ENCODE assay signal across 8 mouse cellular contexts in genomic region chr5:90661436-90661835, GRCm38 (mm10). TPM values are rescaled to one million over a fixed set of nuclear protein-coding genes. Genes with fewer than 3 reads are reported as not detected.
A peak's percentile ranks its signal among the peaks of the same experiment; 100 is the strongest.
DNase-seq lines count a peak whose midpoint lies in the region; ATAC-seq and TF ChIP-seq lines count a peak whose summit lies in the region.

No protein-coding gene starts in this region.

- peak; percentile 59; the same call in 1 of the 2 replicates for ATAC-seq in lung, embryonic 16.5 days (ENCODE audit: low read depth)
- ATAC-seq in neutrophil, adult 5-6 weeks (ENCODE audit: extremely low read depth, insufficient number of reproducible peaks, low FRiP score, poor library complexity, severe bottlenecking): peak; percentile 95

- H3K9me3 ChIP-seq in lung, embryonic 16.5 days (ENCODE audit: control insufficient read depth, low read length): no peaks in the 10 kb centered on the region

- H3K27me3 ChIP-seq in lung, embryonic 16.5 days (ENCODE audit: control insufficient read depth, insufficient read depth, low read depth, low read length): peaks cover 3% of the 10 kb centered on the region; the same call in 1 of the 2 replicates

- no peak overlapping the region for H3K4me2 ChIP-seq in lung, embryonic 16.5 days (ENCODE audit: low read depth, low read length)

- no peaks in the 10 kb centered on the region for H3K36me3 ChIP-seq in lung, embryonic 16.5 days (ENCODE audit: control insufficient read depth, insufficient read depth, low read length)

- H3K4me1 ChIP-seq in lung, embryonic 16.5 days (replicated peaks; ENCODE audit: control insufficient read depth, insufficient read depth, low read length): no peaks in the 10 kb centered on the region

- no peak overlapping the region for H3K4me3 ChIP-seq in gastrocnemius, adult 2 months
- no peak overlapping the region for H3K4me3 ChIP-seq in lung, embryonic 16.5 days (ENCODE audit: low read length)

- no peak overlapping the region for H3K9ac ChIP-seq in lung, embryonic 16.5 days (ENCODE audit: low read length)

- peak; percentile 90 for TF ChIP-seq CTCF in gastrocnemius, adult 2 months (IDR thresholded peaks at IDR 0.05)

- no peak overlapping the region for H3K27ac ChIP-seq in gastrocnemius, adult 2 months
- H3K27ac ChIP-seq in lung, embryonic 16.5 days (ENCODE audit: low read length): no peak overlapping the region

- intact Hi-C loops in gastrocnemius, adult 2 months (cut with DNase I): loop anchor here (2.0 to 5.0 kb wide), 3 partner anchors 126 to 271 kb away; partner anchors contain the start of genes Cxcl3 and Mthfd2l

- peak; percentile 33 for DNase-seq in gastrocnemius, adult 2 months
- DNase-seq in gastrocnemius, adult 8-10 months (ENCODE audit: low spot score in 2 of 2): no peak
- DNase-seq in CD4-positive helper T cell, adult 2 months (ENCODE audit: low read depth, low spot score): peak; percentile 37
- DNase-seq in c-Kit-positive CD71-positive TER-119-positive erythroid progenitor cells, embryonic 14.5 days (ENCODE audit: low spot score): peak; percentile 26
- peak; percentile 79 for DNase-seq in forelimb bud, embryonic 11.5 days (ENCODE audit: low read depth, low spot score)
- peak; percentile 78 for DNase-seq in kidney, adult 9 months

- 15% methylated on average over 9 of the region's 9 CpGs for WGBS in lung, embryonic 16.5 days

RNA-seq across cellular contexts. Expression of gene Rassf6, which starts 21.0 kb away (rescaled TPM):
- not detected for total RNA-seq in gastrocnemius, adult 2 months (2021)
- not detected for total RNA-seq in gastrocnemius, adult 8-10 months (2022)
- 4.0 and 4.1 TPM in 2 replicates for polyA plus RNA-seq in lung, embryonic 16.5 days (2015; fragmentation: Nextera tagmentation; extraction: Ambion mirVana)
- 4.8 and 5.5 TPM in 2 replicates for total RNA-seq in neutrophil, adult 5-6 weeks (2017)

Comparison
In these comparisons a context has a peak if more than half of its experiments do, and no peak if none do; other contexts are left out.
1. DNase-seq: peak in gastrocnemius, adult 2 months (single experiment), CD4-positive helper T cell, adult 2 months (single experiment), c-Kit-positive CD71-positive TER-119-positive erythroid progenitor cells, embryonic 14.5 days (single experiment), forelimb bud, embryonic 11.5 days (single experiment) and kidney, adult 9 months (single experiment); none in gastrocnemius, adult 8-10 months (0 of 2).